Mouse (Mus musculus) MEL (cell line): Measurements from ENCODE around the gene Mettl1. TPM values are rescaled to one million over a fixed set of nuclear protein-coding genes. Genes with fewer than 3 reads are reported as not detected.

Experiments
- DNase-seq: peaks from one replicate; pipeline ENCODE4 v3.0.0; 2011; ENCODE audit warnings: low read depth, low spot score
- H3K27ac ChIP-seq: 2 replicates; pipeline ENCODE4 v1.5.1; 2012; ENCODE audit warnings: low read depth, mild to moderate bottlenecking, control low read depth, low read length, moderate library complexity; ENCODE audit not compliant: control insufficient read depth
- H3K27me3 ChIP-seq, 2 experiments: fragments of 150-350 bp in 1 of 2; sonication (generic) in 1 of 2; 2 replicates each; pipeline ENCODE4 v1.6.1; 2012; ENCODE audit warnings: low read length in 2 of 2, mild to moderate bottlenecking in 2 of 2, improper control_type of control experiment in 1 of 2, moderate library complexity in 1 of 2; ENCODE audit not compliant: insufficient read depth in 2 of 2, control insufficient read depth in 1 of 2
- H3K36me3 ChIP-seq, 2 experiments: 2 replicates each; pipeline ENCODE4 v1.6.1; 2012 to 2014; ENCODE audit warnings: low read length in 2 of 2, improper control_type of control experiment in 1 of 2, inconsistent platforms in 1 of 2, mild to moderate bottlenecking in 1 of 2; ENCODE audit not compliant: insufficient read depth in 2 of 2, control insufficient read depth in 1 of 2
- H3K4me1 ChIP-seq, 2 experiments: fragments of 150-350 bp in 1 of 2; sonication (generic) in 1 of 2; 2 replicates each; pipeline ENCODE4 v1.6.1; 2012; ENCODE audit warnings: low read length in 2 of 2, improper control_type of control experiment in 1 of 2, mild to moderate bottlenecking in 1 of 2; ENCODE audit not compliant: insufficient read depth in 2 of 2, control insufficient read depth in 1 of 2
- H3K4me3 ChIP-seq, 2 experiments: fragments of 150-350 bp in 1 of 2; sonication (generic) in 1 of 2; 2 replicates each; pipeline ENCODE4 v1.5.1; 2012; ENCODE audit warnings: low read depth in 2 of 2, low read length in 2 of 2, mild to moderate bottlenecking in 2 of 2, moderate library complexity in 2 of 2, control low read depth in 1 of 2, improper control_type of control experiment in 1 of 2; ENCODE audit not compliant: control insufficient read depth in 1 of 2, insufficient read depth in 1 of 2
- H3K79me2 ChIP-seq: 2 replicates; pipeline ENCODE4 v1.6.1; 2012; ENCODE audit warnings: mild to moderate bottlenecking, low read length, moderate library complexity; ENCODE audit not compliant: control insufficient read depth, poor library complexity, insufficient read depth
- H3K9ac ChIP-seq: 2 replicates; pipeline ENCODE4 v1.6.1; 2012; ENCODE audit warnings: low read depth, mild to moderate bottlenecking, control low read depth, low read length, moderate library complexity; ENCODE audit not compliant: control insufficient read depth, poor library complexity, severe bottlenecking
- H3K9me3 ChIP-seq: fragments of 150-350 bp; sonication (generic); replicated peaks from 2 replicates; pipeline ENCODE4 v1.6.1; 2012; ENCODE audit warnings: mild to moderate bottlenecking, low read length, improper control_type of control experiment, moderate library complexity; ENCODE audit not compliant: insufficient read depth
- BHLHE40 ChIP-seq: IDR thresholded peaks from 2 replicates; pipeline ENCODE4 v1.6.1; 2012; ENCODE audit warnings: low read depth, mild to moderate bottlenecking, inconsistent platforms, low read length, improper control_type of control experiment, borderline replicate concordance
- CTCF ChIP-seq, 3 experiments: IDR thresholded peaks in 2 of 3; conservative IDR thresholded peaks in 1 of 3; 2 replicates each; pipeline ENCODE4 v1.5.1; 2011 to 2012; ENCODE audit warnings: low read length in 3 of 3, low read depth in 2 of 3, mild to moderate bottlenecking in 2 of 3, improper control_type of control experiment in 1 of 3, inconsistent platforms in 1 of 3, mixed read lengths in 1 of 3, moderate library complexity in 1 of 3; ENCODE audit not compliant: control insufficient read depth in 1 of 3, insufficient read depth in 1 of 3, poor library complexity in 1 of 3, severe bottlenecking in 1 of 3
- E2F4 ChIP-seq: IDR thresholded peaks from 2 replicates; pipeline ENCODE4 v1.6.1; 2011; ENCODE audit warnings: low read depth, low read length, improper control_type of control experiment, borderline replicate concordance
- ETS1 ChIP-seq: IDR thresholded peaks from 2 replicates; pipeline ENCODE4 v1.6.1; 2012; ENCODE audit warnings: low read depth, mild to moderate bottlenecking, inconsistent platforms, low read length, improper control_type of control experiment, moderate library complexity
- HCFC1 ChIP-seq: IDR thresholded peaks from 2 replicates; pipeline ENCODE4 v1.6.1; 2012; ENCODE audit warnings: low read depth, mild to moderate bottlenecking, inconsistent platforms, low read length, improper control_type of control experiment, moderate library complexity
- JUND ChIP-seq: IDR thresholded peaks from 2 replicates; pipeline ENCODE4 v1.6.1; 2011; ENCODE audit warnings: low read depth, mild to moderate bottlenecking, improper control_type of control experiment, low read length
- MAFK ChIP-seq: IDR thresholded peaks from 2 replicates; pipeline ENCODE4 v1.6.1; 2011; ENCODE audit warnings: low read depth, mild to moderate bottlenecking, low read length, improper control_type of control experiment, borderline replicate concordance
- MAX ChIP-seq: IDR thresholded peaks from 2 replicates; pipeline ENCODE4 v1.6.1; 2011; ENCODE audit warnings: low read length, improper control_type of control experiment
- MXI1 ChIP-seq: IDR thresholded peaks from 2 replicates; pipeline ENCODE4 v1.6.1; 2011; ENCODE audit warnings: mild to moderate bottlenecking, low read depth, low read length, improper control_type of control experiment
- MYC ChIP-seq: IDR thresholded peaks from 2 replicates; pipeline ENCODE4 v1.6.1; 2011; ENCODE audit warnings: low read depth, mild to moderate bottlenecking, low read length, improper control_type of control experiment, moderate library complexity
- NELFE ChIP-seq: IDR thresholded peaks from 2 replicates; pipeline ENCODE4 v1.6.1; 2011; ENCODE audit warnings: low read depth, low read length, improper control_type of control experiment
- POLR2A ChIP-seq, 2 experiments: IDR thresholded peaks; 2 replicates each; pipeline ENCODE4 v1.6.1; 2011 to 2012; ENCODE audit warnings: low read length in 2 of 2, mild to moderate bottlenecking in 2 of 2, control low read depth in 1 of 2, improper control_type of control experiment in 1 of 2, low read depth in 1 of 2, moderate library complexity in 1 of 2; ENCODE audit not compliant: control insufficient read depth in 1 of 2, insufficient read depth in 1 of 2, poor library complexity in 1 of 2
- POLR2AphosphoS5 ChIP-seq: IDR thresholded peaks from 2 replicates; pipeline ENCODE4 v1.6.1; 2012; ENCODE audit warnings: low read depth, borderline replicate concordance, mild to moderate bottlenecking, inconsistent platforms, low read length, moderate library complexity, mixed read lengths
- SMC3 ChIP-seq: IDR thresholded peaks from 2 replicates; pipeline ENCODE4 v1.6.1; 2011; ENCODE audit warnings: low read depth, low read length, improper control_type of control experiment
- UBTF ChIP-seq: IDR thresholded peaks from 2 replicates; pipeline ENCODE4 v1.6.1; 2012; ENCODE audit warnings: low read depth, mild to moderate bottlenecking, inconsistent platforms, low read length, improper control_type of control experiment, moderate library complexity, borderline replicate concordance; ENCODE audit not compliant: insufficient read depth
- USF1 ChIP-seq: IDR thresholded peaks from 2 replicates; pipeline ENCODE4 v1.6.1; 2014; ENCODE audit warnings: low read depth, mild to moderate bottlenecking, inconsistent platforms, low read length, improper control_type of control experiment, moderate library complexity
- USF2 ChIP-seq, 2 experiments: IDR thresholded peaks; 2 replicates each; pipeline ENCODE4 v1.6.1; 2011 to 2012; ENCODE audit warnings: improper control_type of control experiment in 2 of 2, low read length in 2 of 2, borderline replicate concordance in 1 of 2, inconsistent platforms in 1 of 2, low read depth in 1 of 2, mild to moderate bottlenecking in 1 of 2; ENCODE audit not compliant: insufficient read depth in 1 of 2
- ZC3H11A ChIP-seq: IDR thresholded peaks from 2 replicates; pipeline ENCODE4 v1.6.1; 2012; ENCODE audit warnings: low read depth, mild to moderate bottlenecking, inconsistent platforms, low read length, improper control_type of control experiment
- ZMIZ1 ChIP-seq: IDR thresholded peaks from 2 replicates; pipeline ENCODE4 v1.6.1; 2012; ENCODE audit warnings: low read depth, mild to moderate bottlenecking, inconsistent platforms, low read length, improper control_type of control experiment, moderate library complexity
- ZNF384 ChIP-seq: IDR thresholded peaks from 2 replicates; pipeline ENCODE4 v1.6.1; 2012; ENCODE audit warnings: low read depth, mild to moderate bottlenecking, inconsistent platforms, low read length, improper control_type of control experiment
- polyA plus RNA-seq, 2 experiments: library from polyadenylated mRNA; stranded (reverse) in 1 of 2; unstranded in 1 of 2; fragments of >175 nt in 1 of 2; fragments of >200 nt in 1 of 2; gene quantifications; 2 replicates each; pipeline versions ENCODE4 v1.2.1 to v1.2.4; 2012; ENCODE audit warnings: low replicate concordance in 2 of 2, low read depth in 1 of 2; ENCODE audit not compliant: insufficient read length in 2 of 2, insufficient read depth in 1 of 2, missing spikeins in 1 of 2
- total RNA-seq: library from RNA; depleted of rRNA; stranded (reverse); fragments of 300-350 nt; gene quantifications from 2 replicates; pipeline ENCODE4 v1.2.3, GENCODE M21; 2012

The Mettl1 gene
- total and polyA plus RNA-seq, 3 experiments = 35.3 to 67.3 TPM; not detected in 1

GRCm38 (mm10) chr10:127063239-127063872 is 22.1 kb downstream of the Mettl1 start, which contains the start of gene Cdk4 (continued):
- TF ChIP-seq NELFE = peak; percentile 79
- peak; percentile 98 for TF ChIP-seq BHLHE40
- peak; percentile 75 to 88 for TF ChIP-seq POLR2A (IDR thresholded peaks at IDR 0.05; ENCODE audit: control insufficient read depth in 1 of 2, insufficient read depth in 1 of 2, low read depth in 1 of 2, low read length in 2 of 2, poor library complexity in 1 of 2)
- peak; percentile 100 for TF ChIP-seq MAX
- no peak for TF ChIP-seq JUND
- TF ChIP-seq MYC = peak; percentile 9; the same call in 1 of the 2 replicates
- TF ChIP-seq POLR2AphosphoS5 = peak; percentile 18; the same call in 1 of the 2 replicates
- TF ChIP-seq USF1 = peak; percentile 99
- TF ChIP-seq SMC3 = no peak
- TF ChIP-seq E2F4 = no peak; the same call in 1 of the 2 replicates
- TF ChIP-seq MXI1 = peak; percentile 97
- peak; percentile 99 to 100 for TF ChIP-seq USF2 (IDR thresholded peaks at IDR 0.05; ENCODE audit: borderline replicate concordance in 1 of 2, insufficient read depth in 1 of 2, low read depth in 1 of 2, low read length in 2 of 2)
- TF ChIP-seq ZC3H11A = no peak
- peak; percentile 64 for TF ChIP-seq ETS1
- TF ChIP-seq CTCF (IDR thresholded peaks at IDR 0.05 in 2 of 3, conservative IDR thresholded peaks at IDR 0.05 in 1 of 3; ENCODE audit: control insufficient read depth in 1 of 3, insufficient read depth in 1 of 3, low read depth in 2 of 3, low read length in 3 of 3, poor library complexity in 1 of 3, severe bottlenecking in 1 of 3) = no peak

GRCm38 (mm10) chr10:127063913-127064870 is 23.0 kb downstream of the Mettl1 start:
- H3K27me3 ChIP-seq = no peaks in the 10 kb centered on the region
- peaks cover 6 to 18% of the 10 kb centered on the region in 2 experiments for H3K4me1 ChIP-seq
- TF ChIP-seq ZMIZ1 = peak; percentile 30; the same call in 1 of the 2 replicates
- no peak for TF ChIP-seq ZNF384
- 0 out of 2 replicates have a peak, but pooled peaks have one; percentile 45 for TF ChIP-seq MAX
- TF ChIP-seq MAFK = no peak
- TF ChIP-seq UBTF = 0 out of 2 replicates have a peak, but pooled peaks have one; percentile 20
- TF ChIP-seq USF1 = no peak
- TF ChIP-seq MYC = peak; percentile 50; the same call in 1 of the 2 replicates
- TF ChIP-seq HCFC1 = no peak
- TF ChIP-seq POLR2A (IDR thresholded peaks at IDR 0.05; ENCODE audit: control insufficient read depth in 1 of 2, insufficient read depth in 1 of 2, low read depth in 1 of 2, low read length in 2 of 2, poor library complexity in 1 of 2) = no peak; a peak in 2 of 4 replicates
- no peaks in the 10 kb centered on the region for H3K9me3 ChIP-seq
- H3K27ac ChIP-seq = peak overlapping the region; percentile 74
- DNase-seq = peak; percentile 56
- peaks cover 25% of the 10 kb centered on the region for H3K79me2 ChIP-seq
- peak overlapping the region; percentile 93 for H3K9ac ChIP-seq
- peaks cover 14 to 39% of the 10 kb centered on the region in 2 experiments for H3K36me3 ChIP-seq
- peak overlapping the region; percentile 68 to 78 for H3K4me3 ChIP-seq
